Mouse (Mus musculus) stomach, embryonic 14.5 days (tissue): ENCODE results near the gene Hoxb4. TPM values are rescaled to one million over a fixed set of nuclear protein-coding genes. Genes with fewer than 3 reads are reported as not detected.

Experiments used
- ATAC-seq: fragments of 200-750 bp; cut with Nextera tagmentation; 2 replicates; pipeline ENCODE4 v1.8.0; 2017; ENCODE audit warnings: low read depth, moderate TSS enrichment; ENCODE audit not compliant: insufficient number of reproducible peaks, insufficient read depth, low FRiP score
- H3K27ac ChIP-seq: fragments of 300-500 bp; sonication (generic); 2 replicates; pipeline ENCODE4 v1.5.1; 2014; ENCODE audit warnings: mild to moderate bottlenecking, low read length, moderate library complexity, mixed read lengths
- H3K27me3 ChIP-seq: fragments of 300-500 bp; sonication (generic); 2 replicates; pipeline ENCODE4 v1.6.1; 2014; ENCODE audit warnings: low read length, control low read depth, mixed read lengths; ENCODE audit not compliant: control insufficient read depth, insufficient read depth
- H3K36me3 ChIP-seq: fragments of 300-500 bp; sonication (generic); 2 replicates; pipeline ENCODE4 v1.6.1; 2014; ENCODE audit warnings: mild to moderate bottlenecking, control low read depth, low read length, moderate library complexity, mixed read lengths; ENCODE audit not compliant: control insufficient read depth, insufficient read depth
- H3K4me1 ChIP-seq: fragments of 300-500 bp; sonication (generic); 2 replicates; pipeline ENCODE4 v1.6.1; 2014; ENCODE audit warnings: low read length, control low read depth, mixed read lengths; ENCODE audit not compliant: control insufficient read depth, insufficient read depth
- H3K4me2 ChIP-seq: fragments of 300-500 bp; sonication (generic); replicated peaks from 2 replicates; pipeline ENCODE4 v1.6.1; 2014; ENCODE audit warnings: low read depth, low read length, control low read depth
- H3K4me3 ChIP-seq: fragments of 300-500 bp; sonication (generic); 2 replicates; pipeline ENCODE4 v1.5.1; 2014; ENCODE audit warnings: low read depth, low read length, control low read depth
- H3K9ac ChIP-seq: fragments of 300-500 bp; sonication (generic); replicated peaks from 2 replicates; pipeline ENCODE4 v1.6.1; 2014; ENCODE audit warnings: low read depth, mild to moderate bottlenecking, control low read depth, low read length, moderate library complexity, mixed read lengths
- H3K9me3 ChIP-seq: fragments of 300-500 bp; sonication (generic); 2 replicates; pipeline ENCODE4 v1.6.1; 2016; ENCODE audit warnings: low read depth, low read length, control low read depth; ENCODE audit not compliant: control insufficient read depth
- WGBS: fragments of 180-500 bp; shearing (Covaris S2); extraction: QIAGEN DNeasy Blood & Tissue Kit; methylation state at CpG from one replicate; pipeline ENCODE4 v1.1.7; 2014; 5-methylcytosine and 5-hydroxymethylcytosine counted together
- polyA plus RNA-seq: library from polyadenylated mRNA; unstranded; fragments of >200 nt; fragmentation: Nextera tagmentation; extraction: Ambion mirVana; gene quantifications from 2 replicates; pipeline ENCODE4 v1.2.1, GENCODE M21; 2014

The Hoxb4 gene
- polyA plus RNA-seq, 1 experiment from 2014 or later, result 3.7 TPM

DNA sequence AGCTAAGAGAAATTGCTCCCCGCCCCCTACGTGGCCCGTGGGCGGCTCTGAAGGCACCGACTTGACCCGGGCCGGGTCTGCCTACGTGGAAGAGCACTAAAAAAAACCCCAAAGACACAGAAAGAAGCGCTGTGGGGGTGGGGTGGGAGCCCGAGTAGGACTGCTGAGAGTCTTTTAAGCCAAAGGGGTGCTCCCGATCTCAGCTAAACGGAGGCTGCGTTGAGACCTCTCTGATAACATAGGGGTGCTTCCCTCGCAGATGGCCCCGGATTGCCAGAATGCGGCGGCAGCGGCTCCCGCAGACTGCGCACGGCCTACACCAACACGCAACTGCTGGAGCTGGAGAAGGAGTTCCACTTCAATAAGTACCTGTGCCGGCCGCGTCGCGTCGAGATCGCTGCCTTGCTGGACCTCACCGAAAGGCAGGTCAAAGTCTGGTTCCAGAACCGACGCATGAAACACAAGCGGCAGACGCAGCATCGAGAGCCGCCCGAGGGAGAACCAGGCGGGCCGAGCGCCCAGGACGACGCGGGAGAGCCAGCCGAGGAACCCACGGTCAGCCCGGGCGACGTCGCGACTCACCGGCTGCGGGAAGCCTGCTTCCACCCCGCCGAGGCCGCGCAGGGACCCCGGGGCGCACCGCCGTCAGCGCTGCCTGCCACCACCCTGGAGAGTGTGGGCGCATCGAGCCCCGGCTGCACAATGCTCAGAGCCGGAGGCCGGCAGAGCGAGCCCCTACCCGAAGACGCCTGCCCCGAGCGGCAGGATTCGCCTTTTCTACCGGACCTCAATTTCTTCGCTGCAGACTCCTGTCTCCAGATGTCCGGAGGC lies 34.8 kb downstream of the Hoxb4 start:
- no peak for ATAC-seq
- WGBS, result under 1% methylated on average over 75 of the region's 75 CpGs

DNA sequence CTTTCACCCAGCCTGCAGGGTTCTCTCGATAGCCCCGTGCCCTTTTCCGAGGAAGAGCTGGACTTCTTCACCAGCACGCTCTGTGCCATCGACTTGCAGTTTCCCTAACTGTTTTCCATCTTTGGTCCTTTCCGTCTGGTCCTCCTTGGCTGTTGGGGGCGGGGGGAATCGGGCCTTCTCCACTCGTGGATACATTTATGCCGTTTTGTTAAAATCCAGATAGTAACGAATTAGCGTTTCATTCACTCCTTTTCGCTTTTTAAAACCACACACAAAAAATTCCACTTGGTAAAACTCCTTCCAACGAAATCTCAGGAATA lies 35.4 kb downstream of the Hoxb4 start:
- 0 out of 2 replicates have a peak, but pooled peaks cover 5% of the 10 kb centered on the region for H3K36me3 ChIP-seq
- no peaks in the 10 kb centered on the region for H3K27me3 ChIP-seq
- peak overlapping the region; percentile 86 for H3K4me2 ChIP-seq
- H3K27ac ChIP-seq, result peak overlapping the region; percentile 100
- ATAC-seq, result no peak
- H3K9me3 ChIP-seq, result no peaks in the 10 kb centered on the region
- 3% methylated on average over 14 of the region's 14 CpGs for WGBS
- H3K4me1 ChIP-seq, result peaks cover 25% of the 10 kb centered on the region
- H3K9ac ChIP-seq, result peak overlapping the region; percentile 99
- H3K4me3 ChIP-seq, result peak overlapping the region; percentile 79

More for the DNA sequence above, 34.8 kb downstream of the Hoxb4 start:
- Histone ChIP-seq H3K9me3 (no peaks in the 10 kb centered on the region), H3K27ac (peak overlapping the region; percentile 100), H3K4me2 (peak overlapping the region; percentile 86), H3K27me3 (no peaks in the 10 kb centered on the region), H3K36me3 (0 out of 2 replicates have a peak, but pooled peaks cover 5% of the 10 kb centered on the region), H3K4me3 (peak overlapping the region; percentile 79), H3K4me1 (peaks cover 31% of the 10 kb centered on the region), H3K9ac (peak overlapping the region; percentile 99)

DNA sequence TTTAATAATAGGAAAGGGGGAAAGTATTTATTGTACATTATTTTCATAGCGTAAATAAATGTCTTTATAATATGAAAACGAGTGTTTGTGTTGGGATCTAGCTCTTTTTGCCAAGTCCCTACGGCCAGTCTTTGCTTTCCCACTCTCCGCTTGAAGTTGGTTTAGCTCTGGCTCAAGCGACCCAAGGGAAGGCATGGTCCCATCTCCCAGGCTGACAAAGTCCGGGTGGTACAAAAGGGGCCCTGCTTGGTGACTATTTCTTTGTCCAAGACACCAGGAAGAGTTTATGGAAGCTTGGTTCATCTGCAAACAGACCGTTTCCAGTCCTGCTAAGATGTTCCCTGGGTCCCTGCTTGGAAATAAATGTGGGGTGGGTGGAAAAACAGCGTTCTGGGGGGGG lies 35.9 kb downstream of the Hoxb4 start:
- H3K4me3 ChIP-seq, result peak overlapping the region; percentile 79
- no peak for ATAC-seq
- 10% methylated on average over 8 of the region's 8 CpGs for WGBS
- H3K9me3 ChIP-seq, result no peaks in the 10 kb centered on the region
- H3K36me3 ChIP-seq, result 0 out of 2 replicates have a peak, but pooled peaks cover 5% of the 10 kb centered on the region
- no peaks in the 10 kb centered on the region for H3K27me3 ChIP-seq
- H3K27ac ChIP-seq, result peak overlapping the region; percentile 74
- H3K9ac ChIP-seq, result peak overlapping the region; percentile 99
- peak overlapping the region; percentile 86 for H3K4me2 ChIP-seq
- H3K4me1 ChIP-seq, result peaks cover 20% of the 10 kb centered on the region

DNA sequence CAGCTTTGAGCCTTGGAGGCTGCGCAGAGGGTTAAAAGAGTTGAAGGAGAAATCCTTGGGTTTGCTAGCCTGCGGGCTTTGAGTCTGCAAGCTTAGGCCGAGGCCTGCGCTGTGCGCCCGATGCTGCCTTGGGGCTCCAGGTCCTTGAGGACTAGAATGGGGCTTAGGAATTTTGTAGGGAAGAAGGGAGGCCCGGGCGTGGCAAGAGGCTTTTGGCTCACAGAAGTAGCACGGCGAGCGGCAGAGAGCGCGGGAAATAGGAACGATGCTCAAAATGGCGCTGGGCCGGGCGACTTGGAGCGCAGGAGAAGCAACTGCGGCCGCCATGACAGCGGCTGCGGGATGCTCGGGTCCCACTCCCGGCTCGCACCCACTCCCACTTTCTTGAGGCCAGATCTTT lies 36.3 kb downstream of the Hoxb4 start:
- 0 out of 2 replicates have a peak, but pooled peaks cover 5% of the 10 kb centered on the region for H3K36me3 ChIP-seq
- no peaks in the 10 kb centered on the region for H3K9me3 ChIP-seq
- H3K9ac ChIP-seq, result peak overlapping the region; percentile 99
- peak overlapping the region; percentile 79 for H3K4me3 ChIP-seq
- H3K4me2 ChIP-seq, result peak overlapping the region; percentile 86
- H3K27me3 ChIP-seq, result no peaks in the 10 kb centered on the region
- under 1% methylated on average over 25 of the region's 25 CpGs for WGBS
- ATAC-seq, result no peak
- peak overlapping the region; percentile 74 for H3K27ac ChIP-seq
- H3K4me1 ChIP-seq, result peaks cover 16% of the 10 kb centered on the region

DNA sequence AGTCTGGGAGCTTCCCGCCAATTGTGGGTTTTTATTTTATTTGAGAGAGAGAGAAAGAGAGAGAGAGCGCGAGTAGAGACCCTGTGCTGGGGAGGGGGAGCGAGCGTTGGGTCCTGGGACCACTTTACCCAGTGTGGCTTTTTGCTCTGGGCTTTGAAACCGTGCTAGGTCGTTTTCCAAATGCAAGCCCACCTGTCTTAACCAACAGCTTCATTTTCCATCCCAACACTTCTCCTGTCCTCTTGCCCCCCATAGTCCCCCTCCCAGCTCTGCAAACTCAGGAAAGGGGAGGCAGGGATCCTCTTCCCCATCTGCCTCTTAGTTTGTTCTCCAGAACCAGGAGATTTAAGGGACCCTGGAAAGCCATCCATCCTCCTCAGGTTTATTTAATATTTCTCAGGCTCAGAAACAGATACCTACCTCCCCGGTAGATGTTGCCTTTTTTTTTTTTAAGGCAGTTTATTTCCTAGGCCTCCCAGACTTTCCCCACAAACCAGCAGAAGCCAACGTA lies 36.8 kb downstream of the Hoxb4 start:
- ATAC-seq, result no peak
- Histone ChIP-seq H3K4me3 (peak overlapping the region; percentile 79), H3K9ac (peak overlapping the region; percentile 99), H3K27ac (peak overlapping the region; percentile 74), H3K27me3 (no peaks in the 10 kb centered on the region), H3K4me2 (peak overlapping the region; percentile 86), H3K36me3 (0 out of 2 replicates have a peak, but pooled peaks cover 5% of the 10 kb centered on the region), H3K9me3 (no peaks in the 10 kb centered on the region), H3K4me1 (peaks cover 11% of the 10 kb centered on the region; the same call in 1 of the 2 replicates)
- WGBS, result 8% methylated on average over 9 of the region's 9 CpGs

DNA sequence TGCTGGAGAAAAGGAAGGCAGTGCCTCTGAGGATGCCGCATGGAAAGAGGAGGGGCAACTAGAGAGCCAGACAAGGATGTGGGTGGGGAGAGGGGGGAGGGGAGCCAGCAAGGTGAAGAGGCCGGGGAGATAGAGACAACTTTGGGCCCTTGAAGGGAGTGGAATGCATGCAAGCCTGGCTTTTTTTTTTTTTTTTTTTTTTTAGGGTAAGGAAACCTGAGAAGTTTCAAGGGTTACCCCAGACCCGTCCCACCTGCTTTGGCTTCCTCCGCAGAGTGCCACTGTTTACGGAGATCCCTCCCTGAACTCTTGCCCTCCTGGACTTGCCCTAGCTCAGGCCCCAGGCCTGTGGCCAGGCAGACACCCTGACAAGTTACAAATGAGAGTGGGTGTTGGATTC lies 45.7 kb downstream of the Hoxb4 start:
- no peaks in the 10 kb centered on the region for H3K36me3 ChIP-seq
- ATAC-seq, result no peak
- WGBS, result 14% methylated on average over 5 of the region's 5 CpGs
- no peak overlapping the region for H3K4me3 ChIP-seq
- peaks cover 14% of the 10 kb centered on the region; the same call in 1 of the 2 replicates for H3K4me1 ChIP-seq
- no peaks in the 10 kb centered on the region for H3K27me3 ChIP-seq
- H3K9me3 ChIP-seq, result no peaks in the 10 kb centered on the region
- no peak overlapping the region for H3K4me2 ChIP-seq
- H3K9ac ChIP-seq, result no peak overlapping the region
- H3K27ac ChIP-seq, result no peak overlapping the region

DNA sequence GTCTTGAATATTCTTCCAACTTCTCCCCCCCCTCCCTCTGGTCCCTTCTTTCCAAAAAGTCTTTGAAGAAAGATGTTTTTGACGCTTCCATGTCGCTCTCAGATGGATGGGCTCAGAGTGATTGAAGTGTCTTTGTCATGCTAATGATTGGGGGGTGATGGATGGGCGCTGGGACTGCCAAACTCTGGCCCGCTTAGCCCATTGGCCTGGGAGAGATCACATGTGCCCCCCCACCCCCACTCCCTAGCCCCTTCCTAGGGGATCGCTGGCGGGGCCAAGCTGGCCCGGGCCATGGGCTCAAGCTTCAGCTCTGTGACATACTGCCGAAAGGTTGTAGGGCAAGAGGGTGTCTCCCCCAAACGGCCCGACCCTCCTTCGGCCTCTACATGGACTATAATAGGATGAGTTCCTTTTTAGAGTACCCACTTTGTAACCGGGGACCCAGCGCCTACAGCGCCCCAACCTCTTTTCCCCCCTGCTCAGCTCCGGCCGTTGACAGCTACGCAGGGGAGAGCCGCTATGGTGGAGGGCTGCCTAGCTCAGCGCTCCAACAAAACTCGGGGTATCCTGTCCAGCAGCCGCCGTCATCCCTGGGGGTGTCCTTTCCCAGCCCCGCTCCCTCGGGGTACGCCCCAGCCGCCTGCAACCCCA lies 47.5 kb downstream of the Hoxb4 start, which contains the start of gene Hoxb1:
TSS of gene Hoxb1 (plus strand) at position 312 of the 651 bp plus-strand sequence.
- H3K36me3 ChIP-seq, result no peaks in the 10 kb centered on the region
- H3K9ac ChIP-seq, result no peak within 1 kb of the TSS
- ATAC-seq, result no peak
- H3K27me3 ChIP-seq, result no peaks in the 10 kb centered on the region
- H3K4me1 ChIP-seq, result peaks cover 14% of the 10 kb centered on the region; the same call in 1 of the 2 replicates
- peak within 1 kb of the TSS; percentile 12; the same call in 1 of the 2 replicates for H3K4me3 ChIP-seq
- no peaks in the 10 kb centered on the region for H3K9me3 ChIP-seq
- 18% methylated on average over 26 of the region's 26 CpGs for WGBS
- H3K27ac ChIP-seq, result no peak within 1 kb of the TSS
- H3K4me2 ChIP-seq, result peak within 1 kb of the TSS; percentile 36
